Mouse (Mus musculus) adrenal gland (tissue): ENCODE results near the gene Chn2.

Experiments used
- intact Hi-C: fragments of 180-260 bp; cut with DNase I; formaldehyde crosslinking; loops from one replicate; pipeline ENCODE4 v1.15.1; 2025

The Chn2 gene

GRCm38 (mm10) chr6:54227061-54227460, 187.7 kb downstream of the Chn2 start:
- intact Hi-C loops, result loop anchor here (5.0 kb wide), 2 partner anchors 265 to 445 kb away; no protein-coding TSS in a partner anchor

GRCm38 (mm10) chr6:54228421-54228820, 189.1 kb downstream of the Chn2 start:
- intact Hi-C loops, result loop anchor here (1.0 to 5.0 kb wide), 3 partner anchors 194 to 446 kb away; no protein-coding TSS in a partner anchor

GRCm38 (mm10) chr6:54228874-54229273, 189.5 kb downstream of the Chn2 start:
- intact Hi-C loops, result loop anchor here (1.0 to 5.0 kb wide), 3 partner anchors 195 to 447 kb away; no protein-coding TSS in a partner anchor

GRCm38 (mm10) chr6:54231769-54232558, 192.6 kb downstream of the Chn2 start:
- intact Hi-C loops, result no loop called here

GRCm38 (mm10) chr6:54236441-54236840, 197.1 kb downstream of the Chn2 start:
- intact Hi-C loops, result no loop called here

GRCm38 (mm10) chr6:54241761-54242160, 202.4 kb downstream of the Chn2 start:
- intact Hi-C loops, result no loop called here

GRCm38 (mm10) chr6:54242286-54242685, 202.9 kb downstream of the Chn2 start:
- intact Hi-C loops, result no loop called here

GRCm38 (mm10) chr6:54248354-54249252, 209.2 kb downstream of the Chn2 start:
- intact Hi-C loops, result no loop called here

GRCm38 (mm10) chr6:54251401-54252191, 212.2 kb downstream of the Chn2 start:
- intact Hi-C loops, result no loop called here

GRCm38 (mm10) chr6:54253206-54253605, 213.9 kb downstream of the Chn2 start:
- intact Hi-C loops, result no loop called here

GRCm38 (mm10) chr6:54253881-54254280, 214.5 kb downstream of the Chn2 start:
- intact Hi-C loops, result no loop called here

GRCm38 (mm10) chr6:54254759-54255158, 215.4 kb downstream of the Chn2 start:
- intact Hi-C loops, result loop anchor here (5.0 kb wide), 1 partner anchor 113 kb away; no protein-coding TSS in a partner anchor

GRCm38 (mm10) chr6:54255321-54255720, 216.0 kb downstream of the Chn2 start:
- intact Hi-C loops, result loop anchor here (5.0 kb wide), 1 partner anchor 112 kb away; no protein-coding TSS in a partner anchor

- intact Hi-C loops, result loop anchor here (5.0 kb wide), 1 partner anchor 111 kb away; no protein-coding TSS in a partner anchor
Observed at GRCm38 (mm10) chr6:54256397-54256796, 217.0 kb downstream of the Chn2 start.

GRCm38 (mm10) chr6:54257552-54257951, 218.2 kb downstream of the Chn2 start:
- intact Hi-C loops, result loop anchor here (5.0 kb wide), 1 partner anchor 110 kb away; no protein-coding TSS in a partner anchor

GRCm38 (mm10) chr6:54258462-54258861, 219.1 kb downstream of the Chn2 start:
- intact Hi-C loops, result loop anchor here (5.0 kb wide), 1 partner anchor 109 kb away; no protein-coding TSS in a partner anchor

GRCm38 (mm10) chr6:54262732-54263131, 223.4 kb downstream of the Chn2 start:
- intact Hi-C loops, result no loop called here

- intact Hi-C loops, result no loop called here
Observed at GRCm38 (mm10) chr6:54263890-54264289, 224.5 kb downstream of the Chn2 start.

GRCm38 (mm10) chr6:54264537-54264936, 225.2 kb downstream of the Chn2 start:
- intact Hi-C loops, result no loop called here

GRCm38 (mm10) chr6:54265384-54265783, 226.0 kb downstream of the Chn2 start:
- intact Hi-C loops, result no loop called here
